Mouse (Mus musculus) hindbrain, embryonic 14.5 days (tissue): ENCODE measurements around the gene Arpc1b. TPM values are rescaled to one million over a fixed set of nuclear protein-coding genes. Genes with fewer than 3 reads are reported as not detected.
A peak's percentile ranks its signal among the peaks of the same experiment; 100 is the strongest.
"Not testable (repeated sequence)": the region's sequence is repeated elsewhere in the genome, so short reads cannot be mapped to it uniquely, and the experiment has no call there.

ENCODE experiments used
- ATAC-seq: fragments of 200-750 bp; cut with Nextera tagmentation; 2 replicates; pipeline ENCODE4 v1.8.0; 2017; ENCODE audit warnings: moderate number of reproducible peaks, mild to moderate bottlenecking, moderate TSS enrichment, moderate library complexity; ENCODE audit not compliant: low FRiP score
- DNase-seq: peaks from one replicate; pipeline ENCODE4 v3.0.0-alpha.2; 2015; ENCODE audit warnings: low spot score
- H3K27ac ChIP-seq: fragments of 300-500 bp; sonication (generic); 2 replicates; pipeline ENCODE4 v1.5.1; 2014; ENCODE audit warnings: mild to moderate bottlenecking, moderate library complexity
- H3K27me3 ChIP-seq: fragments of 300-500 bp; sonication (generic); 2 replicates; pipeline ENCODE4 v1.6.1; 2014; ENCODE audit warnings: mild to moderate bottlenecking, low read length, mixed read lengths; ENCODE audit not compliant: control insufficient read depth, insufficient read depth
- H3K36me3 ChIP-seq: fragments of 300-500 bp; sonication (generic); replicated peaks from 2 replicates; pipeline ENCODE4 v1.6.1; 2014; ENCODE audit not compliant: control insufficient read depth, insufficient read depth
- H3K4me1 ChIP-seq: fragments of 300-500 bp; sonication (generic); replicated peaks from 2 replicates; pipeline ENCODE4 v1.6.1; 2014; ENCODE audit warnings: antibody characterized with exemption, low read length, mixed read lengths; ENCODE audit not compliant: control insufficient read depth, insufficient read depth
- H3K4me2 ChIP-seq: fragments of 300-500 bp; sonication (generic); replicated peaks from 2 replicates; pipeline ENCODE4 v1.6.1; 2014; ENCODE audit warnings: mild to moderate bottlenecking, moderate library complexity
- H3K4me3 ChIP-seq: fragments of 300-500 bp; sonication (generic); replicated peaks from 2 replicates; pipeline ENCODE4 v1.5.1; 2014; ENCODE audit warnings: mild to moderate bottlenecking, low read length
- H3K9ac ChIP-seq: fragments of 300-500 bp; sonication (generic); 2 replicates; pipeline ENCODE4 v1.6.1; 2014
- H3K9me3 ChIP-seq: fragments of 300-500 bp; sonication (generic); 2 replicates; pipeline ENCODE4 v1.6.1; 2016; ENCODE audit warnings: low read length; ENCODE audit not compliant: control insufficient read depth
- WGBS: fragments of 180-500 bp; shearing (Covaris S2); extraction: QIAGEN DNeasy Blood & Tissue Kit; methylation state at CpG from one replicate; pipeline ENCODE4 v1.1.7; 2014; 5-methylcytosine and 5-hydroxymethylcytosine counted together
- polyA plus RNA-seq: library from polyadenylated mRNA; unstranded; fragments of >200 nt; fragmentation: Nextera tagmentation; extraction: Ambion mirVana; gene quantifications from 2 replicates; pipeline ENCODE4 v1.2.1, GENCODE M21; 2014

Arpc1b gene
- polyA plus RNA-seq, 1 experiment from 2014 or later = 51.8 TPM

DNA sequence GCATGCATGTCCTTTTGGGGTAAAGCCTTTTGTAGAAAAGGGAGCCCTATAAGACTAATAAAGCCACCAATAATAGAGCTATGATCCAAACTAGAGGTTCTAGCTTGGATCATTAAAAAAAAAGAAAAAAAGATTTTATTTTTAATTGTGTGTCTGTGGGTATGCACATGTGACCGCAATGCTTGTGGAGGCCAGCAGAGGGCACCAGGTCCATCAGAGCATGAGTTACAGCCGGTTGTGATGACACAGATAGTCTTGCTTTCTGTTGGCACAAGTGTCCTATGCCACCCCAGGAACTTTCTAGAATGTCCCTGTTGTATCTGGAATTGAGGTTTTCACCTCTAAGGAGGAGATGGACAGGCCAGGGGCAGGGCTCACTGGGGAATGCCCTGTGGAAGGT lies 5.4 kb downstream of the Arpc1b start:
- no peak overlapping the region for H3K4me2 ChIP-seq
- no peak for ATAC-seq
- 93% methylated on average over 2 of the region's 2 CpGs for WGBS

DNA sequence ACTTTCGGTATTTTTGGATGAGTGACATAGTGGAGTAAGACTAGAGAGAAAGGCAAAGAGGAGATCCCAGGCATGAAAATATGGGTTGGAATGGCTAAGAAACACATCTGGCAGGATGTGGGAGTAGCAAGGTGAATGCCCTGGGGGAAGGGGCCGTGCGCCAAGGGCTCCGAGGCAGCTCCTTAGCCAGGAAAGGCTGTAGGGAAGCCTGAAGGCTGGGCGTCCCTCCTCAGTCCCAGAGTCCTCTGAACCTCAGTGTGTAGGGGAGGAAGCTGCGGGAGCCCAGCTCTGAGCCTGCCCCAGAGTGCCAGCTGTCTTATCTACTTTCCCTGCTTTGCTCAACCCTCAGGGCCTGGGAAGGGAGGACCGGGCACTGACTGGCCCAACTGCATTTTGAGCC lies 6.9 kb downstream of the Arpc1b start:
- Histone ChIP-seq H3K9me3 (no peaks in the 10 kb centered on the region), H3K36me3 (peaks cover 21% of the 10 kb centered on the region), H3K27ac (no peak overlapping the region), H3K9ac (no peak overlapping the region), H3K4me2 (no peak overlapping the region), H3K4me3 (no peak overlapping the region), H3K27me3 (no peaks in the 10 kb centered on the region), H3K4me1 (no peaks in the 10 kb centered on the region)
- ATAC-seq (no peak), DNase-seq (no peak)
- 75% methylated on average over 7 of the region's 7 CpGs for WGBS

More for the DNA sequence above, 5.4 kb downstream of the Arpc1b start:
- Histone ChIP-seq H3K9me3 (no peaks in the 10 kb centered on the region), H3K36me3 (peaks cover 13% of the 10 kb centered on the region), H3K27ac (no peak overlapping the region), H3K4me1 (no peaks in the 10 kb centered on the region), H3K4me3 (no peak overlapping the region), H3K27me3 (peaks cover 9% of the 10 kb centered on the region), H3K9ac (no peak overlapping the region)
- no peak for DNase-seq

DNA sequence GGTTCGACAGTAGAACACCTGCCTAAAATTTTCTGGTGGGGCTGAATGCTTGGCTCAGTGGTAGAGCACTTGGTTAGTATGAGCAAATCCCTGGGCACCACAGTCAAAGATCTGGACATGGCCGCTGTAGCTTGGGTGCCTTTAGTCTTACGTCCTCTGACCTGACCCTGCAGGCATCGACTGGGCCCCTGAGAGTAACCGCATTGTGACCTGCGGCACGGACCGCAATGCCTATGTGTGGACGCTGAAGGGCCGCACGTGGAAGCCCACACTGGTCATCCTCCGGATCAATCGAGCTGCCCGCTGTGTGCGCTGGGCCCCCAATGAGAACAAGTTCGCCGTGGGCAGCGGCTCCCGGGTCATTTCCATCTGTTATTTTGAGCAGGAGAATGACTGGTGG lies 9.4 kb downstream of the Arpc1b start:
- no peak for ATAC-seq
- H3K27me3 ChIP-seq = no peaks in the 10 kb centered on the region
- no peak overlapping the region for H3K9ac ChIP-seq
- H3K27ac ChIP-seq = no peak overlapping the region
- H3K9me3 ChIP-seq = no peaks in the 10 kb centered on the region
- no peak for DNase-seq
- no peak overlapping the region for H3K4me2 ChIP-seq
- 95% methylated on average over 19 of the region's 19 CpGs for whole genome bisulfite sequencing
- H3K4me1 ChIP-seq = no peaks in the 10 kb centered on the region
- H3K36me3 ChIP-seq = peaks cover 44% of the 10 kb centered on the region
- H3K4me3 ChIP-seq = no peak overlapping the region

DNA sequence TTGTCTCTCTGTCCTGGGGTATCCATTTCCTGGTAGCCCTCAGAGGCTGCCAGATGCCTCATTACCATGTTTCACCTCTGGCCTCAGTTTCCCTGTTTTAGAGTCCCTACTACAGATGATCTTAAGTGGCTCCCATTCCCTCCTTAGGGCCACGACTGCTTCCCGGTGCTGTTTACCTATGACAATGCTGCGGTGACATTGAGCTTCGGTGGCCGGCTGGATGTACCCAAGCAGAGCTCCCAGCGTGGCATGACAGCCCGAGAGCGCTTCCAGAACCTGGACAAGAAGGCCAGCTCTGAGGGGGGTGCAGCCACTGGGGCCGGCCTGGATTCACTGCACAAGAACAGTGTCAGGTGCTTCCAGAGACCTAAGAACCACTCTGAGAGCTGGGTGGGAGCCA lies 12.6 kb downstream of the Arpc1b start:
- 96% methylated on average over 9 of the region's 9 CpGs for WGBS
- no peak overlapping the region for H3K4me2 ChIP-seq

DNA sequence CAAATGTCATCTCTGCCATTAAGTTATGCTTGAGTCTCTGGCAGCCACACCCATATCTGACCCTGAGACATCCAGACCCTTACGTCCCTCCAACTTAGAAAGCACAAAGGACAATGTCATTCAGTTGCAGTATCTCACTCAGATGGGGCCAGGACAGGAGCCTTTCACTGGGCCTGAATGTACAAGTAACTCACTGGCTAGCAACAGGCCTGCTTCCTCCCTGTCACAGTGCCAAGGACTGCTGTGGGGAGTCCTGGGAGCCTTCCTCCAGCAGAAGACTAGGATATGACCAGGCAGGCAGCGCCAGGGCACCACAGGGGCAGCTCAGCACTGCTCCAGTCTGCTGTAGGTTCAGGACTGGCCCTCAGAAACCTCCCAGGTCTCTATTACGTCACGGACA lies 15.1 kb downstream of the Arpc1b start:
- H3K36me3 ChIP-seq = peaks cover 88% of the 10 kb centered on the region
- no peaks in the 10 kb centered on the region for H3K4me1 ChIP-seq

More for the DNA sequence above, 12.6 kb downstream of the Arpc1b start:
- H3K36me3 ChIP-seq = peaks cover 73% of the 10 kb centered on the region
- H3K27me3 ChIP-seq = no peaks in the 10 kb centered on the region
- H3K4me1 ChIP-seq = no peaks in the 10 kb centered on the region
- H3K9me3 ChIP-seq = no peaks in the 10 kb centered on the region
- no peak overlapping the region for H3K9ac ChIP-seq
- ATAC-seq (no peak), DNase-seq (no peak)
- no peak overlapping the region for H3K27ac ChIP-seq
- H3K4me3 ChIP-seq = no peak overlapping the region

DNA sequence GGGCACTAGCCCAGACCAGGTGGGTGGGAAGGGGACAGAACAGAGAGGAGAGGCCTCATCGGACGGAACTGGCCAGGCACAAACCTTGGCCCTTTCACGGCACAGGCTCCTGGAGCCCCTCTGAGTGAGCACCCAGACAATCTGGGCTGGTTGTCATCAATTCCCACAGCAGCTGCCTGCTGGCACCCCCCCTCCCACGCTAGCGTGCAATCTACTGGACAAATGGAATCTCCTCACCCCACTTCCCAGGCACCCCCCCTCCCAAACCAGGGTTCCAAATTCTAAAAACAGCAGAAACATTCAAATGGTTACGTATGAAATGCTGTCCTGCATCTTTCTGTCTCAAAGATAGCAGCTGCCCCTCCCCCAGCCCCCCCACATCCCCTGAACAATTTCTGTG lies 15.8 kb downstream of the Arpc1b start:
- 90% methylated on average over 4 of the region's 6 CpGs for WGBS
- not testable (repeated sequence) for DNase-seq, H3K4me1 ChIP-seq, H3K4me2 ChIP-seq, H3K4me3 ChIP-seq, ATAC-seq, H3K9ac ChIP-seq, H3K9me3 ChIP-seq, H3K27me3 ChIP-seq, H3K27ac ChIP-seq
- H3K36me3 ChIP-seq = peaks cover 88% of the 10 kb centered on the region

More for the DNA sequence above, 15.1 kb downstream of the Arpc1b start:
- 94% methylated on average over 4 of the region's 4 CpGs for WGBS
- H3K9ac ChIP-seq = no peak overlapping the region
- no peaks in the 10 kb centered on the region for H3K9me3 ChIP-seq
- H3K4me3 ChIP-seq = no peak overlapping the region
- no peak overlapping the region for H3K27ac ChIP-seq
- no peak overlapping the region for H3K4me2 ChIP-seq
- no peaks in the 10 kb centered on the region for H3K27me3 ChIP-seq
- ATAC-seq = no peak; the same call in 1 of the 2 replicates
- DNase-seq = no peak

DNA sequence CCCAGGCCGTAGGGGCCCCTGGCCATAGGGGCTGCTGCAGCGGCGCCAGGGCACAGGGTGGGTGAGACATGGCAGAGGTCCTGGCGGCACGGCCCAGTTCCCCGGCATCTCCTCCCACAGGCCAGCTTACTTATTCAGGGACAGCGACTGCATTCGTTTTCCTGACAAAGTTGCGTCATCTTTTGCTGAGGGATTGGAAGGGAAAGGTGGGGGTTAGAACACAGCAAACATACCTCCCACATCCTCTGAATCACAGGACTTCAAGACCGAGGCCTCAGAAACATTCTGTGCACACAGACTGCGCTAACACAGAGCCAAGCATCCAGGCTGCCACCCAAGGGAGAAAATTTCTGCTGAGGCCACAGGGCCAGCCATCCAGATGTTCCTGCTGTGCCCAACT lies 16.2 kb downstream of the Arpc1b start:
- 92% methylated on average over 11 of the region's 11 CpGs for WGBS
- ATAC-seq (no peak), DNase-seq (no peak)
- Histone ChIP-seq H3K9ac (no peak overlapping the region), H3K4me2 (no peak overlapping the region), H3K4me1 (no peaks in the 10 kb centered on the region), H3K9me3 (no peaks in the 10 kb centered on the region), H3K27me3 (no peaks in the 10 kb centered on the region), H3K27ac (no peak overlapping the region), H3K4me3 (no peak overlapping the region), H3K36me3 (peaks cover 89% of the 10 kb centered on the region)

DNA sequence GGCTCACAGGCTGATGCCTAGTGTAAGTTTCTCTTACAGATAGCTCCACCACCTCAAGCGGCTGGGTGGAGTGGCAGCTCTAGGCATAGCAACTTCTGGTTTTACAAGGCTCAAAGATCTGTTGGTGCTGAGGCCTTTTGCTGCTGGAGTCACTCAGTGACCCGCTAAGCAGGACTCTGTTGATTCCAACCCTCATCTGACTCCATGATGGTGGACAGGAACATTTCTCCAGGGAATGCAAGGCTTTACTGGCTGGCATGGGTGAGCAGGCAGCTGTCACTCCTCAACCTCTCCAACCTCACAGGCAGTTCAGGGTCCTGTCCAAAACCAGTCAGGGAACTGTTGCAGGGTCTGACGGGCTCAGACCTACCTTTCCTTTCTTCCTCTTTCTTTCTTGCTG lies 17.0 kb downstream of the Arpc1b start:
- Histone ChIP-seq H3K4me3 (no peak overlapping the region), H3K36me3 (peaks cover 95% of the 10 kb centered on the region), H3K27ac (no peak overlapping the region), H3K27me3 (no peaks in the 10 kb centered on the region), H3K9me3 (no peaks in the 10 kb centered on the region), H3K4me2 (no peak overlapping the region), H3K4me1 (no peaks in the 10 kb centered on the region), H3K9ac (no peak overlapping the region)
- 96% methylated on average over 3 of the region's 3 CpGs for WGBS
- ATAC-seq = no peak
- no peak for DNase-seq

DNA sequence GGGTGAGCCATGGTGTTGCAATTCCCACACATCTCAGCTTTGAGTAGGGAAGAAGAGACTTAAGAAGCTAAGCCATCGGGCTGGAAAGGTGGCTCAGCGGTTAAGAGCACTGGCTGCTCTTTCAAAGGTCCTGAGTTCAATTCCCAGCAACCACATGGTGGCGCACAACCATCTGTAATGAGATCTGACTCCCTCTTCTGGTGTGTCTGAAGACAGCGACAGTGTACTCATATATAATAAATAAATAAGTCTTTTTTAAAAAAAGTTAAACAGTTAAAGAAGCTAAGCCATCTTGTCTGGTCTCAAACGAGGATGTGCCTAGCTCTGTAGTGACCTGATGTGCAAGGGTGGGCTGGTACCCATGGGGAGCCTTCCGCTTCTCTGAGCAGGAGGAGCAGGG lies 19.3 kb downstream of the Arpc1b start:
- not testable (repeated sequence) for H3K4me2 ChIP-seq, H3K27ac ChIP-seq, ATAC-seq, H3K9ac ChIP-seq, DNase-seq, H3K4me3 ChIP-seq, H3K27me3 ChIP-seq, H3K9me3 ChIP-seq
- Histone ChIP-seq H3K36me3 (peaks cover 90% of the 10 kb centered on the region), H3K4me1 (peaks cover 10% of the 10 kb centered on the region)
- 92% methylated on average over 6 of the region's 6 CpGs for WGBS

DNA sequence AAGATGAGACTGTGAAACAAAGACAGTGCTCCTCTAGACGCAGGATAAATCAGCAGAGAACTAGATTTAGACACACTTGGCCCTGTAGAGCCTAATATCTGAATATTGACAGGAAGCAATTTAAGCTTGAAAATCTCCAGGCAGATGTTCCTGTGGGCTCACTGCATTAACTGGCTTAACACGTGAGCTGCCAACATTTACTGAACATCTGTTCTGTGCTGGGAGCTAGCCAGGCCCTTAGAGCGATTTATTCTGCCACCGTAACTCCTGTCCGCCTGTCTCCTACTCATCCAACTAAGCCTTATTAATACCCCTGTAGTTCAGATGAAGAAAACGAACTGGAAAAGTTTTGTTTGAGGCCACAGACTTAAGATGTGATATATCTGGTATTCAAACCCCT lies 24.8 kb downstream of the Arpc1b start:
- H3K4me3 ChIP-seq = peak overlapping the region; percentile 80
- no peaks in the 10 kb centered on the region for H3K9me3 ChIP-seq
- no peak for ATAC-seq
- H3K36me3 ChIP-seq = peaks cover 62% of the 10 kb centered on the region
- no peak overlapping the region for H3K27ac ChIP-seq
- H3K4me2 ChIP-seq = peak overlapping the region; percentile 83
- peaks cover 28% of the 10 kb centered on the region for H3K4me1 ChIP-seq
- no peaks in the 10 kb centered on the region for H3K27me3 ChIP-seq
- peak overlapping the region; percentile 84 for H3K9ac ChIP-seq
- DNase-seq = no peak
- WGBS = 15% methylated on average over 6 of the region's 6 CpGs
